Mouse (Mus musculus) small intestine, adult 2 months (tissue): Measurements from ENCODE around the gene Adam6a. TPM values are rescaled to one million over a fixed set of nuclear protein-coding genes. Genes with fewer than 3 reads are reported as not detected.
"Not testable (repeated sequence)": the region's sequence is repeated elsewhere in the genome, so short reads cannot be mapped to it uniquely, and the experiment has no call there.

Experiments used
- H3K27ac ChIP-seq: fragments of 200-500 bp; 2 replicates; pipeline ENCODE4 v1.5.1; 2012; ENCODE audit warnings: low read depth, low read length, control low read depth, inconsistent platforms; ENCODE audit not compliant: insufficient read depth
- H3K27me3 ChIP-seq: fragments of 200-500 bp; 2 replicates; pipeline ENCODE4 v1.6.1; 2012; ENCODE audit warnings: mild to moderate bottlenecking, moderate library complexity, low read length, inconsistent platforms; ENCODE audit not compliant: control insufficient read depth, insufficient read depth
- H3K36me3 ChIP-seq: fragments of 200-500 bp; 2 replicates; pipeline ENCODE4 v1.6.1; 2012; ENCODE audit warnings: mild to moderate bottlenecking, low read length, control low read depth, inconsistent platforms; ENCODE audit not compliant: control insufficient read depth, insufficient read depth
- H3K4me1 ChIP-seq: fragments of 200-500 bp; 2 replicates; pipeline ENCODE4 v1.6.1; 2012; ENCODE audit warnings: low read length, inconsistent platforms, mixed read lengths; ENCODE audit not compliant: control insufficient read depth, insufficient read depth, insufficient read length
- H3K4me3 ChIP-seq: fragments of 200-500 bp; 2 replicates; pipeline ENCODE4 v1.5.1; 2012; ENCODE audit warnings: low read depth, mild to moderate bottlenecking, control low read depth, inconsistent platforms, low read length, moderate library complexity
- CTCF ChIP-seq: fragments of 200-500 bp; IDR thresholded peaks from 2 replicates; pipeline ENCODE4 v1.5.1; 2012; ENCODE audit warnings: low read depth, mild to moderate bottlenecking, control low read depth, inconsistent platforms, low read length, moderate library complexity, mixed read lengths; ENCODE audit not compliant: insufficient replicate concordance, insufficient read length; ENCODE audit errors: extremely low read depth
- POLR2A ChIP-seq: fragments of 200-500 bp; IDR thresholded peaks from 2 replicates; pipeline ENCODE4 v1.6.1; 2012; ENCODE audit warnings: low read depth, mild to moderate bottlenecking, control low read depth, inconsistent platforms, low read length, moderate library complexity
- WGBS: fragments of 180-500 bp; shearing (Covaris S2); methylation state at CpG from one replicate; pipeline ENCODE4 v1.1.7; 2018; 5-methylcytosine and 5-hydroxymethylcytosine counted together
- polyA plus RNA-seq: library from polyadenylated mRNA; depleted of rRNA; stranded (reverse); fragments of >200 nt; gene quantifications from 2 replicates; pipeline ENCODE4 v1.2.3, GENCODE M21; 2012; rRNA removed

Gene Adam6a
- not detected in 2 replicates for polyA plus RNA-seq

DNA sequence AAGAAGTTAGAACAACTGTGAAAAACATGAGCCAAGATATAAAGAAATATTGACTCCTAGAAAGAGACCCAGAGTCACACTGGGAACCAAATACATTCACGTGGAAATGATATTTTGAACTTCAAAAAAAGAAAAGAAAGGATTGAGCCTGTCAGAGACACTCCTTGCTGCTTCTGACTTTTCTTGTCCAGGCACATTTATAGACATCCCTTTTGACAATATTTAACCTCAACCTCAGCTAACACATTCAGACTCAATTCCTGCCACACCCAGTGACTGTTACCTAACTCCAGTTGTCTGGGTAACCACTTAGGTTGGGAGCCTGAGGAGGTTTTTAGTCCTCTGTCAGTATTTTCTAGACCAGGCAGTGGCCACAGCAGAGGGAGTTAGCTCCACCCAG is at the start of gene Adam6a:
Gene Adam6a, plus strand, starts transcription at position 301 of the 400 bp plus-strand sequence.
- not testable (repeated sequence) for H3K27ac ChIP-seq, H3K4me1 ChIP-seq, H3K4me3 ChIP-seq, H3K36me3 ChIP-seq, H3K27me3 ChIP-seq
- WGBS, result 50% methylated on average over 1 of the region's 1 CpGs

DNA sequence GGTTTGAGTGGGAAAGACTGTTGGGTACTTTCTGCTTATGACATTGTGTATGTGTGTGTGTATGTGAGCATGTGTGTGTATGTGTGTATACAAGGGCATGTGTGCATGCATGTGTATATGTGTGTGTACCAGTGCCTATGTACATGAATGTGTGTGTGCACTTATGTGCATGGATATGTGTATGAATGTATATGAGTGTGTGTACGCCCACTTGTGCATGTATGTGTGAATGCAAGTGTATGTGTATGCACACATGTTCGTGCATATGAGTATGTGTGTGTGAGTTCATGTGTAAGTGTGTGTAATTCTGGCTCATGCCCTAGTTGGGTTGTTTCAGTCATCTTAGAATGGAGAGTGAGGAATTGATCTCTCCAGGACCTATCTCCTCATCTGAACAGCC is 17.8 kb upstream of the Adam6a start:
- Histone ChIP-seq H3K27me3 (no peaks in the 10 kb centered on the region), H3K4me3 (no peak overlapping the region), H3K4me1 (no peaks in the 10 kb centered on the region), H3K27ac (no peak overlapping the region), H3K36me3 (no peaks in the 10 kb centered on the region)
- 70% methylated on average over 2 of the region's 2 CpGs for WGBS
- TF ChIP-seq POLR2A (no peak), CTCF (no peak)

DNA sequence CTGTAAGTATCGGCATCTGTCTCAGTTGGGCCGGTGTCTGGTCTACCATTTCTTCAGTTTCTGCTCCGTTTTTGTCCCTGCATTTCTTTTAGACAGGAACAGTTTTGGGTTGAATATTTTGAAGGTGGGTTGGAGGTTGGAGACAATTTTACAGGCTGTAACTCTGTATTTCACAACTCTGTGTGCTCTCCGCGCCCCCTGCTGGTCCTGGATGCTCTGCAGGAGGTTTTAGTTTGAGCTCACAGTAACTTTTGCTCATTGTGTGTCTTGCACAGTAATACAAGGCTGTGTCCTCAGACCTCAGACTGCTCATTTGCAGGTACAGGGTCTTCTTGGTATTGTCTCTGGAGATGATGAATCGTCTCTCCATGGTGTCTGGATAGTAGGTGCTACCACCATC is 34.5 kb downstream of the Adam6a start:
- TF ChIP-seq CTCF (peak; percentile 31; the same call in 1 of the 2 replicates), POLR2A (no peak)

DNA sequence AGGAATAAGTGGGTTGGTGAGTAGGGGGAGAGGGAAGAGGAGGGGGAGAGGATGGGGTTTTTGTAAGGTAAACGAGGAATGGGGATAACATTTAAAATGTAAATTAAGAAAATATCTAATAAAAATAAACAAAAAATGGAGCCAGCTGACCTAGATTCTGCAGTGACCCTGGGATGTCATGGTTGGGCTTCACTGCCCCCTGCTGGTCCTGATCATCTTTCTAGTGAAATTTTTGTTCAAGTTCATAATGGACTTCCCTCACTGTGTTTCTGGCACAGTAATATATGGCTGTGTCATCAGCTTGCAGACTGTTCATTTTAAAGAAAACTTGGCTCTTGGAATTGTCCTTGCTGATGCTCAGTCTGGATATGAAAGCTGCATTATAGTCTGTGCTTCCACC is 44.3 kb downstream of the Adam6a start:
- Histone ChIP-seq H3K27ac (no peak overlapping the region), H3K36me3 (no peaks in the 10 kb centered on the region), H3K4me3 (no peak overlapping the region), H3K27me3 (no peaks in the 10 kb centered on the region), H3K4me1 (no peaks in the 10 kb centered on the region)
- 60% methylated on average over 1 of the region's 1 CpGs for WGBS
- no peak for TF ChIP-seq CTCF

More for the DNA sequence above, 34.5 kb downstream of the Adam6a start:
- no peaks in the 10 kb centered on the region for H3K36me3 ChIP-seq
- no peak overlapping the region for H3K27ac ChIP-seq
- no peaks in the 10 kb centered on the region for H3K27me3 ChIP-seq
- 54% methylated on average over 6 of the region's 6 CpGs for WGBS
- no peak overlapping the region for H3K4me3 ChIP-seq
- H3K4me1 ChIP-seq, result no peaks in the 10 kb centered on the region

Other genes starting within 250 kb of the Adam6a start
- 0.05 TPM in 1 of 2 replicates, not detected in the other for gene Adam6b, start 54.4 kb upstream of the Adam6a start, polyA plus RNA-seq